Mouse (Mus musculus): Measurements from ENCODE around the gene Pold2.

DNA sequence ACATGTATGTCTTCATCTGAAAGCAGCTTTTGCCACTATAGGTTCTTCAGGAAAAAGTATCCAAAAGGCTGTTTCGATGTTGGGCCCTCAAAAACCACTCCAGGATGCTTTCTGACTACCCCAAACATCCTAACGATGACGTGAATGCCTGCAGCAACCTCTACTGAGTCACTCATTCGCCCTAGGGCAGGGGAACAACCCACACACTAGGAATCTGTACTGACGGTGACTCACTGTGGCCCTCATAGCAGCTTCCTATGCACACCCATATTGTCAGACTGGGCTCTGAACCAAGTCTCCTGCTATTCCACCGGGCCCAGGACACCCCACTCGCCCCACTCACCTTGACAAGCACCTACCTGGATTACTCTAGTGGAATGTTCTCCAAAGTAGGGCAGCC is 43.0 kb downstream of the Pold2 start:
- TF ChIP-seq CTCF (IDR thresholded peaks at IDR 0.05; ENCODE audit: low read depth, low read length) (no peak), POLR2AphosphoS5 (IDR thresholded peaks at IDR 0.05; ENCODE audit: insufficient replicate concordance, low read depth, low read length) (no peak), TAL1 (conservative IDR thresholded peaks at IDR 0.05; ENCODE audit: low read depth, low read length) (no peak), GATA1 (IDR thresholded peaks at IDR 0.05; ENCODE audit: borderline replicate concordance, low read length) (no peak)

Data from G1E (cell line).